Mouse (Mus musculus): ENCODE data around the gene Enthd1. TPM values are rescaled to one million over a fixed set of nuclear protein-coding genes. Genes with fewer than 3 reads are reported as not detected.

The Enthd1 gene
- polyA plus RNA-seq, 1 experiment from 2014 or later: not detected

DNA sequence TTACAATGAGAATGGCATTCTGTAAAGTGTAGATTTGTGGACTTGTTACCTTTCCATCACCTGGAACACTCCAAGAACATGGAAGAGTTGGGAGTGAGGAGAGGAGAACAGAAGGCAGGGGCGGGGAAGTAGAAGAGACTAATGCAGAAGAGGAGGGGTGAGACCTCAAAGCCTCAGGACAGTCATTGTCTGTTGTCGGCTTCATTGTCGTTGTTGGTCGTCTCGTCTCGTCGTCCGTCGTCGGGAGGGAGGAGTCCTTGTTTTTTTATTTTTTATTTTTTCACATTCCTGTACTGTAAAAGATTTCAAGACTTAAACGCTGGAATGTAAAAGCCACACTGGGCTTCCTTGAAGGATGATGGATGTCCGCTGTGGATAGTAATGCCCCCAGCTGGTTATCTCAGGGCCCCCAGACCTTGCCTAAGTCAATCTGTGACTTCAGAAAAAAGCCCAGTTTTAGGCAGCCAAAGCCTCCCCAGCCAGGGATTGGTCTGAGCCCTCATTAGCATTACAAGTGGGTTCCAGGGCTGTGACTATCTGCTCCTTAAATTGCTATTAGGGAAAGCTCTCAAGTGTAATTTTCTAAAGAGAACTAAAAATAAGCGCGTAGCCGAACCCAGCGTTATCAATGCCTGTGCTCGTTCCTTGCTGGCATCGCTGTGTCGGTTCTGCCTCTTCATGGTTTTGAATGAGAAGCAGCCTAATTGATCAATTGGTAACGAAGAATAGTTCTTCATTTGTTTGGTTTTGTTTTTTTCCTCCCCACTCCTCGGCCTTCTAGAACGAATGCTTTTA is 12.4 kb upstream of the Enthd1 start:
- 10% methylated on average over 22 of the region's 22 CpGs for WGBS
- 0 out of 2 replicates have a peak, but pooled peaks have one; percentile 32 for ATAC-seq
- Histone ChIP-seq H3K36me3 (ENCODE audit: control insufficient read depth, insufficient read depth, low read length) (no peaks in the 10 kb centered on the region), H3K9me3 (replicated peaks; ENCODE audit: control insufficient read depth, low read length, poor library complexity, severe bottlenecking) (no peaks in the 10 kb centered on the region), H3K4me1 (ENCODE audit: control insufficient read depth, insufficient read depth, low read length) (peaks cover 17% of the 10 kb centered on the region), H3K27me3 (ENCODE audit: control insufficient read depth, insufficient read depth, low read depth, low read length) (no peaks in the 10 kb centered on the region), H3K27ac (ENCODE audit: low read length) (no peak overlapping the region), H3K9ac (ENCODE audit: low read depth, low read length) (no peak overlapping the region), H3K4me2 (ENCODE audit: low read length) (peak overlapping the region; percentile 16), H3K4me3 (ENCODE audit: low read depth, low read length) (no peak overlapping the region)

DNA sequence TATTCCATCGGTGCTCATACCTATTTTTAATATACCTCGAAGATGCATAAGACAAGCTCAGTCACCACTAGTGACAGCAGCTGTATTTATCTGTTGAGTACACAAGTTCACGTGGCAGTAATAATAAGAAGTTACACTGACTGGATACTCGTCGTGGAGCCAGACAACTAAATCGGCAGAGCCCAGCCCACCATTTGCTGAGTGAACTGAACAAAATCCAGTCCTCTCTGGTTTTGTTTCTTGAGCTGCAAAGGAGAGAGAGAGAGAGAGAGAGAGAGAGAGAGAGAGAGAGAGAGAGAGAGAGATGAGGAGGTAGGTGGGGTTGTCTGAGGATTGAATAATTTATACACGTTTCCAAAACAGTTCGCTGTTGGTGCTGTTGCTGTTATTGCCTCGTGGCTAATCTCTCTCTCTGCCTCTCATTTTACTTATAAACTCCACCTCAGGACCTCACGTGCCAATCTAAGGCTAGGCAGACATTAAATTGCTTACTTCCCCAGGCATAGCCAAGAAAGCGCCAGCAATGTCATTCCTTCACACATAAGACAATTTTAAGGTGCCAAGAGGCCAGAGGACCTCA is 11.5 kb upstream of the Enthd1 start:
- H3K27me3 ChIP-seq (ENCODE audit: control insufficient read depth, insufficient read depth, low read depth, low read length): no peaks in the 10 kb centered on the region
- no peak overlapping the region for H3K9ac ChIP-seq (ENCODE audit: low read depth, low read length)
- no peak overlapping the region for H3K4me3 ChIP-seq (ENCODE audit: low read depth, low read length)
- whole genome bisulfite sequencing: 73% methylated on average over 11 of the region's 11 CpGs
- no peak for ATAC-seq
- no peak overlapping the region for H3K4me2 ChIP-seq (ENCODE audit: low read length)
- H3K27ac ChIP-seq (ENCODE audit: low read length): no peak overlapping the region
- no peaks in the 10 kb centered on the region for H3K9me3 ChIP-seq (replicated peaks; ENCODE audit: control insufficient read depth, low read length, poor library complexity, severe bottlenecking)
- H3K36me3 ChIP-seq (ENCODE audit: control insufficient read depth, insufficient read depth, low read length): no peaks in the 10 kb centered on the region
- H3K4me1 ChIP-seq (ENCODE audit: control insufficient read depth, insufficient read depth, low read length): peaks cover 17% of the 10 kb centered on the region

DNA sequence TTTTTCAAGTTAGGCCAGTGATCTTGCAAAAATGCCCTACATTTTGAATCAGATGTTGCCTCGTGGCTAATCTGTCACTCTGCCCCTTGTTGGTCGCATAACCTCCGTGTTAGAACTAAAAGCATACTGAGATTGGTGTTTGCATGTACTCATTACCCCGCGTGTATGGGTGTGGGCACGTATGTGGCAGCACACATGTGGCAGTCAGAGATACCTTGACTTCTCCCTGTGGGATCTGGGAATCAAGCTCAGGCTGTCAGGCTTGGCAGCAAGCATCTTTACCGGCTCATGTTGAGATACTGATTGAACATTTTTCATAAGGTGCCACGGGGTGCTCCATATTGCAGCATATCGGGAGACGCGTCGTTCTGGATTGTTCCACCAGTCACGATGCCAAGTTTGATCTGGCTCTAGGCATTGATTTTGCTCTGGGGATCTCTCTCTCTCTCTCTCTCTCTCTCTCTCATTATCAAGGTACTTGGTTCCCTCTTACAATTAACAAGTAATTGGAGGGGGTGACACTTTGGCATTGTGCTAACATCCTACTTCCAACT is 10.9 kb upstream of the Enthd1 start:
- Histone ChIP-seq H3K27me3 (ENCODE audit: control insufficient read depth, insufficient read depth, low read depth, low read length) (no peaks in the 10 kb centered on the region), H3K9ac (ENCODE audit: low read depth, low read length) (no peak overlapping the region), H3K27ac (ENCODE audit: low read length) (no peak overlapping the region), H3K9me3 (replicated peaks; ENCODE audit: control insufficient read depth, low read length, poor library complexity, severe bottlenecking) (no peaks in the 10 kb centered on the region), H3K36me3 (ENCODE audit: control insufficient read depth, insufficient read depth, low read length) (no peaks in the 10 kb centered on the region), H3K4me3 (ENCODE audit: low read depth, low read length) (no peak overlapping the region), H3K4me1 (ENCODE audit: control insufficient read depth, insufficient read depth, low read length) (peaks cover 17% of the 10 kb centered on the region), H3K4me2 (ENCODE audit: low read length) (no peak overlapping the region)
- no peak for ATAC-seq
- 76% methylated on average over 13 of the region's 13 CpGs for WGBS

- no peak overlapping the region for H3K4me2 ChIP-seq (ENCODE audit: low read length)
- no peak overlapping the region for H3K9ac ChIP-seq (ENCODE audit: low read depth, low read length)
- no peaks in the 10 kb centered on the region for H3K36me3 ChIP-seq (ENCODE audit: control insufficient read depth, insufficient read depth, low read length)
- WGBS: 92% methylated on average over 17 of the region's 17 CpGs
- no peak overlapping the region for H3K27ac ChIP-seq (ENCODE audit: low read length)
- ATAC-seq: no peak
- no peak overlapping the region for H3K4me3 ChIP-seq (ENCODE audit: low read depth, low read length)
- peaks cover 17% of the 10 kb centered on the region for H3K4me1 ChIP-seq (ENCODE audit: control insufficient read depth, insufficient read depth, low read length)
- H3K9me3 ChIP-seq (replicated peaks; ENCODE audit: control insufficient read depth, low read length, poor library complexity, severe bottlenecking): no peaks in the 10 kb centered on the region
- H3K27me3 ChIP-seq (ENCODE audit: control insufficient read depth, insufficient read depth, low read depth, low read length): peaks cover 2% of the 10 kb centered on the region; the same call in 1 of the 2 replicates
These were observed 9.5 kb upstream of the Enthd1 start for GRCm38 (mm10) chr15:80574211-80575040.

- H3K36me3 ChIP-seq (ENCODE audit: control insufficient read depth, insufficient read depth, low read length): no peaks in the 10 kb centered on the region
- no peak overlapping the region for H3K4me2 ChIP-seq (ENCODE audit: low read length)
- no peaks in the 10 kb centered on the region for H3K9me3 ChIP-seq (replicated peaks; ENCODE audit: control insufficient read depth, low read length, poor library complexity, severe bottlenecking)
- peaks cover 16% of the 10 kb centered on the region for H3K4me1 ChIP-seq (ENCODE audit: control insufficient read depth, insufficient read depth, low read length)
- ATAC-seq: no peak
- no peak overlapping the region for H3K4me3 ChIP-seq (ENCODE audit: low read depth, low read length)
- 84% methylated on average over 9 of the region's 9 CpGs for WGBS
- no peak overlapping the region for H3K27ac ChIP-seq (ENCODE audit: low read length)
- H3K27me3 ChIP-seq (ENCODE audit: control insufficient read depth, insufficient read depth, low read depth, low read length): peaks cover 3% of the 10 kb centered on the region; the same call in 1 of the 2 replicates
- no peak overlapping the region for H3K9ac ChIP-seq (ENCODE audit: low read depth, low read length)
These were observed 8.0 kb upstream of the Enthd1 start for GRCm38 (mm10) chr15:80572811-80573520.

- no peak within 1 kb of the TSS for H3K4me2 ChIP-seq (ENCODE audit: low read length)
- ATAC-seq: no peak
- H3K4me1 ChIP-seq (ENCODE audit: control insufficient read depth, insufficient read depth, low read length): peaks cover 10% of the 10 kb centered on the region
- no peak within 1 kb of the TSS for H3K9ac ChIP-seq (ENCODE audit: low read depth, low read length)
- H3K27ac ChIP-seq (ENCODE audit: low read length): no peak within 1 kb of the TSS
- H3K4me3 ChIP-seq (ENCODE audit: low read depth, low read length): no peak within 1 kb of the TSS
- no peaks in the 10 kb centered on the region for H3K36me3 ChIP-seq (ENCODE audit: control insufficient read depth, insufficient read depth, low read length)
- peaks cover 3% of the 10 kb centered on the region; the same call in 1 of the 2 replicates for H3K27me3 ChIP-seq (ENCODE audit: control insufficient read depth, insufficient read depth, low read depth, low read length)
- WGBS: 61% methylated on average over 12 of the region's 12 CpGs
- no peaks in the 10 kb centered on the region for H3K9me3 ChIP-seq (replicated peaks; ENCODE audit: control insufficient read depth, low read length, poor library complexity, severe bottlenecking)
These were observed 7.3 kb upstream of the Enthd1 start, which contains the start of gene Grap2 for GRCm38 (mm10) chr15:80572291-80572690. TSS of gene Grap2 (plus strand) at chr15:80572594.

DNA sequence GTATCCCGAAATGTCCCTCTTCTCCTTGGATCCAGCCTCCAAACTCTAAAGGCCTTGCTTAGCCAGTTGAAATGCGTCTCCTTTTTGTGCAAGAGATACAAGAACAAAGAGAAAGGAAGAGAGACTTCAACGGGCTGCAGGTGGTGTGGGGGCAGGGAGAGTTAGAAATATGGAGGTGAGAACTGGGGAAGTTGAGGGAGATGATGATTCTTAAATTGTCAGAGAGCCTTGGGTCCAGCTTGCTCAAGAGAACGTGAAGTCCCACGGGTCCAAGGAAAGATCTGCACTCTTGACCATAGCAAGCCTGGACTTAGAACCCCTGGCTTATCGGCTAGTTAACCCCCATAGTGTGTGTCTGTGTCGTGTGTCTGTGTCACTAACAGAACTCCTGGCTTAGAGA is 6.7 kb upstream of the Enthd1 start:
- H3K9ac ChIP-seq (ENCODE audit: low read depth, low read length): no peak overlapping the region
- H3K4me3 ChIP-seq (ENCODE audit: low read depth, low read length): no peak overlapping the region
- H3K4me2 ChIP-seq (ENCODE audit: low read length): no peak overlapping the region
- no peak for ATAC-seq
- 74% methylated on average over 7 of the region's 7 CpGs for WGBS
- H3K9me3 ChIP-seq (replicated peaks; ENCODE audit: control insufficient read depth, low read length, poor library complexity, severe bottlenecking): no peaks in the 10 kb centered on the region
- H3K27me3 ChIP-seq (ENCODE audit: control insufficient read depth, insufficient read depth, low read depth, low read length): peaks cover 3% of the 10 kb centered on the region; the same call in 1 of the 2 replicates
- H3K4me1 ChIP-seq (ENCODE audit: control insufficient read depth, insufficient read depth, low read length): peaks cover 5% of the 10 kb centered on the region
- no peak overlapping the region for H3K27ac ChIP-seq (ENCODE audit: low read length)
- no peaks in the 10 kb centered on the region for H3K36me3 ChIP-seq (ENCODE audit: control insufficient read depth, insufficient read depth, low read length)

- Histone ChIP-seq H3K4me1 (ENCODE audit: control insufficient read depth, insufficient read depth, low read length) (no peaks in the 10 kb centered on the region), H3K9me3 (replicated peaks; ENCODE audit: control insufficient read depth, low read length, poor library complexity, severe bottlenecking) (no peaks in the 10 kb centered on the region), H3K4me3 (ENCODE audit: low read depth, low read length) (no peak overlapping the region), H3K27me3 (ENCODE audit: control insufficient read depth, insufficient read depth, low read depth, low read length) (peaks cover 3% of the 10 kb centered on the region; the same call in 1 of the 2 replicates), H3K36me3 (ENCODE audit: control insufficient read depth, insufficient read depth, low read length) (no peaks in the 10 kb centered on the region), H3K9ac (ENCODE audit: low read depth, low read length) (no peak overlapping the region), H3K4me2 (ENCODE audit: low read length) (no peak overlapping the region), H3K27ac (ENCODE audit: low read length) (no peak overlapping the region)
- no peak for ATAC-seq
- 86% methylated on average over 1 of the region's 1 CpGs for WGBS
These were observed 5.3 kb upstream of the Enthd1 start for GRCm38 (mm10) chr15:80570226-80570625.
